Mouse (Mus musculus) thymus, adult 2 months (tissue): Measurements from ENCODE around the gene Cobl.

Source experiments
- CTCF ChIP-seq: fragments of 200-500 bp; IDR thresholded peaks from 2 replicates; pipeline ENCODE4 v1.5.1; 2012; ENCODE audit warnings: mild to moderate bottlenecking, control low read depth, low read length, moderate library complexity, borderline replicate concordance; ENCODE audit not compliant: control insufficient read depth, poor library complexity, insufficient read depth; ENCODE audit errors: extremely low read depth
- POLR2A ChIP-seq: fragments of 200-500 bp; IDR thresholded peaks from 2 replicates; pipeline ENCODE4 v1.6.1; 2012; ENCODE audit warnings: mild to moderate bottlenecking, low read length, control low read depth, moderate library complexity; ENCODE audit not compliant: control insufficient read depth, poor library complexity, insufficient read depth; ENCODE audit errors: extremely low read depth

DNA sequence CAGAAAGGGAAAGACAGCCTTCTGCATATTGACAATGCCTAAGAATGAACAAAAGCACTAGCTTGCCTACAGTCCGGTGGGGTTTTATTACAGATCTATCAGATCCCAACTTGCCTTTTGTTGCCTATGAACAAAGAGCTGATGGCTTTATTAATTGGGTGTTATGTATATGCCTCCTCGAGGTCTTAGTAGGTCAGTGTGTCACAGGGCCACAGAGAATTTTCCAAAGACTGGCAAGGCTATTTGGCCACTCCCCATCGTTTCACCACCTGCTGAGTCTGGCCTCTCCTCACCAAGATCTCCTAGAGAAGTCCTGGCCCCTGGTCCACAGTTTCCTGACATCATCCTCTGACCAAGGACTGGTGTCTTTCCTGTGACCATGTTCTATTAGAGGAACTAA is 83.7 kb downstream of the Cobl start:
- TF ChIP-seq CTCF: no peak
- TF ChIP-seq POLR2A: no peak
